Mouse (Mus musculus): ENCODE measurements around the gene Tob1. TPM values are rescaled to one million over a fixed set of nuclear protein-coding genes. Genes with fewer than 3 reads are reported as not detected.

Gene Tob1
- total and polyA plus RNA-seq, 2 experiments from 2014 or later = 17.3 to 31.6 TPM

DNA sequence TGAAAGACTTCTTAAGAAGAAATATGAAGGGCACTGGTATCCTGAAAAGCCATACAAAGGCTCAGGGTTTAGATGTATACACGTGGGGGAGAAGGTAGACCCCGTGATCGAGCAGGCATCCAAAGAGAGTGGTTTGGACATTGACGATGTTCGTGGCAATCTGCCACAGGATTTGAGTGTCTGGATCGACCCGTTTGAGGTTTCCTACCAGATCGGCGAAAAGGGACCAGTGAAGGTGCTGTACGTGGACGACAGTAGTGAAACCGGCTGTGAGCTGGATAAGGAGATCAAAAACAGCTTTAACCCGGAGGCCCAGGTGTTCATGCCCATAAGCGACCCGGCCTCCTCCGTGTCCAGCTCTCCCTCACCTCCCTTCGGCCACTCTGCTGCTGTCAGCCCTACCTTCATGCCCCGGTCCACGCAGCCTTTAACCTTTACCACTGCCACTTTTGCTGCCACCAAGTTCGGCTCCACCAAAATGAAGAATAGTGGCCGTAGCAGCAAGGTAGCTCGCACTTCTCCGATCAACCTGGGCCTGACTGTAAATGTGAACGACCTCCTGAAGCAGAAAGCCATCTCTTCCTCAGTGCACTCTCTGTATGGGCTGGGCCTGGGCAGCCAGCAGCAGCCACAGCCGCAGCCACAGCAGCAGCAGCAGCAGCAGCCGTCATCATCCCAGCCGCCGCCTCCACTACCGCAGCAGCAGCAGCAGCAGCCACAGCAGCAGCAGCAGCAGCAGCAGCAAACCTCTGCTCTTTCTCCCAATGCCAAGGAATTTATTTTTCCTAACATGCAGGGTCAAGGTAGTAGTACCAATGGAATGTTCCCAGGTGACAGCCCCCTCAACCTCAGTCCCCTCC lies 2.7 kb downstream of the Tob1 start:
- Histone ChIP-seq H3K27ac (ENCODE audit: low read depth, low read length) (no peak overlapping the region), H3K4me3 (ENCODE audit: low read depth, low read length) (peak overlapping the region; percentile 99; the same call in 1 of the 2 replicates), H3K9ac (0 out of 2 replicates have a peak overlapping the region, but pooled peaks have one; percentile 31), H3K9me3 (ENCODE audit: low read length) (no peaks in the 10 kb centered on the region), H3K27me3 (ENCODE audit: insufficient read depth, low read length) (no peaks in the 10 kb centered on the region), H3K4me1 (ENCODE audit: insufficient read depth) (peaks cover 12% of the 10 kb centered on the region), H3K36me3 (ENCODE audit: insufficient read depth) (peaks cover 16% of the 10 kb centered on the region), H3K4me2 (ENCODE audit: low read depth) (peak overlapping the region; percentile 98)
- DNase-seq (no peak), ATAC-seq (no peak)
- no peak for TF ChIP-seq CTCF (IDR thresholded peaks at IDR 0.05; ENCODE audit: low read depth)
- WGBS = 76% methylated on average over 29 of the region's 29 CpGs

DNA sequence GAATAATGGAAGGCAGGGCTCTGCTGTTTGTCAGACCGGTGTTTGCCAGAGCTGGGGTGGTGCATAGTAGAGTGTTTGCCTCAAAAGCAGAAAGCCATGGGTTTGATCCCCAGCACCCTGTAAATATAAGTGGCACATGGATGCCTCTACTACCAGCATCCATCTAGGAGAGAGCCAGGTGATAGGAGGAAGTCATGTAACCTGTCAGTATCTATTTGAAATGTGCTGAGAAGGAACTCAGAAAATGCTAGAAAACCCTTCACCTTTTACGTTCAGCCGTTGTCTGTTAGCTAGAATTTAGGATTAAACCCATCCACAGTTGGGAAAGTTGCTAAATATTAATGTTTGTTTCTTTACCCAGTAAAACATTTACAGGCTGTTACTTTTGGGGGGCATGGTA lies 4.3 kb downstream of the Tob1 start:
- 89% methylated on average over 3 of the region's 3 CpGs for WGBS
- peaks cover 16% of the 10 kb centered on the region for H3K36me3 ChIP-seq (ENCODE audit: insufficient read depth)
- no peak for DNase-seq
- no peak overlapping the region for H3K27ac ChIP-seq (ENCODE audit: low read depth, low read length)
- ATAC-seq = no peak
- H3K4me1 ChIP-seq (ENCODE audit: insufficient read depth) = peaks cover 12% of the 10 kb centered on the region
- TF ChIP-seq CTCF (IDR thresholded peaks at IDR 0.05; ENCODE audit: low read depth) = no peak
- H3K9ac ChIP-seq = peak overlapping the region; percentile 18; the same call in 1 of the 2 replicates
- H3K27me3 ChIP-seq (ENCODE audit: insufficient read depth, low read length) = no peaks in the 10 kb centered on the region
- H3K4me2 ChIP-seq (ENCODE audit: low read depth) = no peak overlapping the region
- H3K9me3 ChIP-seq (ENCODE audit: low read length) = no peaks in the 10 kb centered on the region
- no peak overlapping the region for H3K4me3 ChIP-seq (ENCODE audit: low read depth, low read length)

DNA sequence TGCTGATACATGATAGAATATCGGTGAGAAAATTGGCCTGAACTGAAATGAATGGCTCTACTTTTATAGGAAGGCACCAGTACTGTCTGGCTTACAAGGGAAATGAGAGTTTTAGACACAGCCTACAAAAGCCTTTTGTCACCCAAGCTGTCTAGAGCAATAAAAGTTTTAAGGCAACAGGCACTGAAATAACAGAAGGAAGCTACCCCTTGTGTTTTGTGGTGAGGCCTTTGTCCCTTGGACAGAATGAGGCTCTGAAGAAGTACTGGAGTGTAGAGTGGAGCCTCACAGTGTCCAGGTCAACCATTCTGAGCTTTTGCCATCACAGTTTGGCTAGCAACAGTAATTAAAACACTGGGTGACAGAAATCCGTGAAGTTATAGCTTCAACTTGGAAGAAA lies 5.0 kb downstream of the Tob1 start:
- ATAC-seq = no peak
- Histone ChIP-seq H3K27me3 (ENCODE audit: insufficient read depth, low read length) (no peaks in the 10 kb centered on the region), H3K36me3 (ENCODE audit: insufficient read depth) (peaks cover 16% of the 10 kb centered on the region), H3K9me3 (ENCODE audit: low read length) (no peaks in the 10 kb centered on the region), H3K9ac (no peak overlapping the region), H3K4me2 (ENCODE audit: low read depth) (peak overlapping the region; percentile 2; the same call in 1 of the 2 replicates), H3K4me3 (ENCODE audit: low read depth, low read length) (no peak overlapping the region), H3K27ac (ENCODE audit: low read depth, low read length) (no peak overlapping the region), H3K4me1 (ENCODE audit: insufficient read depth) (peaks cover 12% of the 10 kb centered on the region)
- DNase-seq = no peak
- TF ChIP-seq CTCF (IDR thresholded peaks at IDR 0.05; ENCODE audit: low read depth) = no peak
- 26% methylated on average over 2 of the region's 2 CpGs for WGBS

GRCm38 (mm10) chr11:94221257-94221656 lies 10.0 kb downstream of the Tob1 start:
- no peak for TF ChIP-seq CTCF (IDR thresholded peaks at IDR 0.05; ENCODE audit: low read depth)
- Histone ChIP-seq H3K36me3 (ENCODE audit: insufficient read depth) (no peaks in the 10 kb centered on the region), H3K9ac (no peak overlapping the region), H3K27me3 (ENCODE audit: insufficient read depth, low read length) (no peaks in the 10 kb centered on the region), H3K4me3 (ENCODE audit: low read depth, low read length) (no peak overlapping the region), H3K4me1 (ENCODE audit: insufficient read depth) (peaks cover 3% of the 10 kb centered on the region; the same call in 1 of the 2 replicates), H3K27ac (ENCODE audit: low read depth, low read length) (no peak overlapping the region), H3K9me3 (ENCODE audit: low read length) (no peaks in the 10 kb centered on the region), H3K4me2 (ENCODE audit: low read depth) (no peak overlapping the region)
- DNase-seq = no peak
- 87% methylated on average over 7 of the region's 7 CpGs for WGBS
- no peak for ATAC-seq

GRCm38 (mm10) chr11:94223531-94223930 lies 12.3 kb downstream of the Tob1 start:
- 85% methylated on average over 9 of the region's 9 CpGs for WGBS
- no peaks in the 10 kb centered on the region for H3K9me3 ChIP-seq (ENCODE audit: low read length)
- no peak overlapping the region for H3K27ac ChIP-seq (ENCODE audit: low read depth, low read length)
- no peak overlapping the region for H3K4me3 ChIP-seq (ENCODE audit: low read depth, low read length)
- DNase-seq (no peak), ATAC-seq (no peak)
- H3K36me3 ChIP-seq (ENCODE audit: insufficient read depth) = no peaks in the 10 kb centered on the region
- H3K4me2 ChIP-seq (ENCODE audit: low read depth) = no peak overlapping the region
- H3K27me3 ChIP-seq (ENCODE audit: insufficient read depth, low read length) = no peaks in the 10 kb centered on the region
- TF ChIP-seq CTCF (IDR thresholded peaks at IDR 0.05; ENCODE audit: low read depth) = no peak
- H3K9ac ChIP-seq = no peak overlapping the region
- H3K4me1 ChIP-seq (ENCODE audit: insufficient read depth) = no peaks in the 10 kb centered on the region

- ATAC-seq = peak; percentile 51; the same call in 1 of the 2 replicates
- WGBS = 34% methylated on average over 7 of the region's 7 CpGs
- H3K4me2 ChIP-seq (ENCODE audit: low read depth) = no peak overlapping the region
- peak; percentile 57 for DNase-seq
- no peak overlapping the region for H3K27ac ChIP-seq (ENCODE audit: low read depth, low read length)
- H3K9me3 ChIP-seq (ENCODE audit: low read length) = no peaks in the 10 kb centered on the region
- TF ChIP-seq CTCF (IDR thresholded peaks at IDR 0.05; ENCODE audit: low read depth) = peak; percentile 71
- no peaks in the 10 kb centered on the region for H3K36me3 ChIP-seq (ENCODE audit: insufficient read depth)
- no peak overlapping the region for H3K4me3 ChIP-seq (ENCODE audit: low read depth, low read length)
- H3K9ac ChIP-seq = no peak overlapping the region
- no peaks in the 10 kb centered on the region for H3K4me1 ChIP-seq (ENCODE audit: insufficient read depth)
- H3K27me3 ChIP-seq (ENCODE audit: insufficient read depth, low read length) = no peaks in the 10 kb centered on the region
These were observed 14.7 kb downstream of the Tob1 start for GRCm38 (mm10) chr11:94225985-94226384.

- Histone ChIP-seq H3K36me3 (ENCODE audit: insufficient read depth) (no peaks in the 10 kb centered on the region), H3K4me3 (ENCODE audit: low read depth, low read length) (no peak overlapping the region), H3K9me3 (ENCODE audit: low read length) (no peaks in the 10 kb centered on the region), H3K9ac (no peak overlapping the region), H3K27me3 (ENCODE audit: insufficient read depth, low read length) (no peaks in the 10 kb centered on the region), H3K4me2 (ENCODE audit: low read depth) (no peak overlapping the region), H3K27ac (ENCODE audit: low read depth, low read length) (no peak overlapping the region), H3K4me1 (ENCODE audit: insufficient read depth) (no peaks in the 10 kb centered on the region)
- no peak for ATAC-seq
- WGBS = 40% methylated on average over 9 of the region's 9 CpGs
- DNase-seq = no peak
- no peak for TF ChIP-seq CTCF (IDR thresholded peaks at IDR 0.05; ENCODE audit: low read depth)
These were observed 17.2 kb downstream of the Tob1 start for GRCm38 (mm10) chr11:94228416-94228815.

Measured in forebrain, postnatal 0 days (tissue).